Mouse (Mus musculus) heart, adult 2 months (tissue): Measurements from ENCODE around the gene Gpr108.
"Not testable (repeated sequence)": the region's sequence is repeated elsewhere in the genome, so short reads cannot be mapped to it uniquely, and the experiment has no call there.

Experiments
- CTCF ChIP-seq: fragments of 200-600 bp; IDR thresholded peaks from 2 replicates; pipeline ENCODE4 v1.8.1; 2022; ENCODE audit warnings: antibody characterized with exemption, mild to moderate bottlenecking, moderate library complexity
- EP300 ChIP-seq: fragments of 200-500 bp; IDR thresholded peaks from 2 replicates; pipeline ENCODE4 v1.6.1; 2011; ENCODE audit warnings: low read depth, low read length, control low read depth; ENCODE audit not compliant: insufficient read depth
- POLR2A ChIP-seq: fragments of 200-500 bp; IDR thresholded peaks from 2 replicates; pipeline ENCODE4 v1.6.1; 2011; ENCODE audit warnings: mild to moderate bottlenecking, low read depth, low read length, control low read depth; ENCODE audit not compliant: insufficient read depth

DNA sequence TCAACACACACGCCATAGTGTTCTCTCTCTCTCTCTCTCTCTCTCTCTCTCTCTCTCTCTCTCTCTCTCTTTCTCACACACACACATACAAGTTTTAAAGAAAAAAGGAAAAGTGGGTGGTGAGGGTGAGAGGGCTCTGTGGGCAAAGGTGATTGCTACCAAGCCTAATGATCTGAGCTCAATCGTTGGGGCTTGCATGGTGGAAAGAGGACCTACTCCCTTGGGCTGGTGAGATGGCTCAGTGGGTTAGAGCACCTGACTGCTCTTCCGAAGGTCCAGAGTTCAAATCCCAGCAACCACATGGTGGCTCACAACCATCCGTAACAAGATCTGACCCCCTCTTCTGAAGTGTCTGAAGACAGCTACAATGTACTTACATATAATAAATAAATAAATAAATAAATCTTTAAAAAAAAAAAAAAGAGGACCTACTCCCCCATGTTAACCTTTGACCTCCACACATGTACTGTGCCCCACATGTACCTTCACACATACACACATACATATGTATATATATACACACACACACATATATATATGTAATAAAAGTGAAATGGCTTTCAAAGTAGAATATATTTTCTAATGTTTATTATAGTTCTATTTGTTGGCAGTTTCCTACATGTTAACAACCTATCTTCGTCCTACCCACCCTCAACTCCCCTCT lies 29.5 kb upstream of the Gpr108 start:
- not testable (repeated sequence) for TF ChIP-seq EP300, POLR2A, CTCF
